Mouse (Mus musculus): ENCODE measurements around the gene Batf.

- no peak for TF ChIP-seq CTCF (IDR thresholded peaks at IDR 0.05; ENCODE audit: control insufficient read depth, insufficient read depth, low read length)
- TF ChIP-seq POLR2A (IDR thresholded peaks at IDR 0.05; ENCODE audit: borderline replicate concordance, control insufficient read depth, low read depth, low read length): no peak
Measured at GRCm38 (mm10) chr12:85746696-85747219, 60.3 kb downstream of the Batf start.

Data from bone marrow, adult 2 months (tissue).